Mouse (Mus musculus) kidney, postnatal 0 days (tissue): Measurements from ENCODE around the gene Lcmt1. TPM values are rescaled to one million over a fixed set of nuclear protein-coding genes. Genes with fewer than 3 reads are reported as not detected.

Experiments
- ATAC-seq: fragments of 200-750 bp; cut with Nextera tagmentation; replicated peaks from 2 replicates; pipeline ENCODE4 v1.8.0; 2017; ENCODE audit warnings: low read depth, moderate number of reproducible peaks, moderate TSS enrichment, moderate library complexity; ENCODE audit not compliant: low FRiP score
- DNase-seq: peaks from one replicate; pipeline ENCODE4 v3.0.0-alpha.2; 2016; ENCODE audit warnings: low spot score
- H3K27ac ChIP-seq: fragments of 300-500 bp; sonication (generic); 2 replicates; pipeline ENCODE4 v1.5.1; 2014; ENCODE audit warnings: mild to moderate bottlenecking
- H3K27me3 ChIP-seq: fragments of 300-500 bp; sonication (generic); 2 replicates; pipeline ENCODE4 v1.6.1; 2014; ENCODE audit warnings: low read length, mixed read lengths; ENCODE audit not compliant: insufficient read depth
- H3K36me3 ChIP-seq: fragments of 300-500 bp; sonication (generic); 2 replicates; pipeline ENCODE4 v1.6.1; 2014; ENCODE audit warnings: low read length, mixed read lengths; ENCODE audit not compliant: insufficient read depth
- H3K4me1 ChIP-seq: fragments of 300-500 bp; sonication (generic); replicated peaks from 2 replicates; pipeline ENCODE4 v1.6.1; 2014; ENCODE audit warnings: antibody characterized with exemption, low read length, mixed read lengths; ENCODE audit not compliant: insufficient read depth
- H3K4me2 ChIP-seq: fragments of 300-500 bp; sonication (generic); 2 replicates; pipeline ENCODE4 v1.6.1; 2014; ENCODE audit warnings: mild to moderate bottlenecking, low read length, moderate library complexity, mixed read lengths
- H3K4me3 ChIP-seq: fragments of 300-500 bp; sonication (generic); replicated peaks from 2 replicates; pipeline ENCODE4 v1.5.1; 2014; ENCODE audit warnings: low read depth, low read length
- H3K9ac ChIP-seq: fragments of 300-500 bp; sonication (generic); 2 replicates; pipeline ENCODE4 v1.6.1; 2014; ENCODE audit warnings: low read depth, low read length
- H3K9me3 ChIP-seq: fragments of 300-500 bp; sonication (generic); replicated peaks from 2 replicates; pipeline ENCODE4 v1.6.1; 2016; ENCODE audit warnings: low read length, inconsistent platforms, mixed read lengths
- CTCF ChIP-seq: IDR thresholded peaks from 2 replicates; pipeline ENCODE4 v1.5.1; 2016; ENCODE audit warnings: antibody characterized with exemption, low read depth, mild to moderate bottlenecking, moderate library complexity
- WGBS: fragments of 180-500 bp; shearing (Covaris S2); extraction: QIAGEN DNeasy Blood & Tissue Kit; methylation state at CpG from one replicate; pipeline ENCODE4 v1.1.7; 2014; 5-methylcytosine and 5-hydroxymethylcytosine counted together
- polyA plus RNA-seq: library from polyadenylated mRNA; unstranded; fragments of >200 nt; fragmentation: Nextera tagmentation; extraction: Ambion mirVana; gene quantifications from 2 replicates; pipeline ENCODE4 v1.2.1, GENCODE M21; 2015

Lcmt1 gene
- polyA plus RNA-seq, 1 experiment from 2014 or later = 57.0 TPM

DNA sequence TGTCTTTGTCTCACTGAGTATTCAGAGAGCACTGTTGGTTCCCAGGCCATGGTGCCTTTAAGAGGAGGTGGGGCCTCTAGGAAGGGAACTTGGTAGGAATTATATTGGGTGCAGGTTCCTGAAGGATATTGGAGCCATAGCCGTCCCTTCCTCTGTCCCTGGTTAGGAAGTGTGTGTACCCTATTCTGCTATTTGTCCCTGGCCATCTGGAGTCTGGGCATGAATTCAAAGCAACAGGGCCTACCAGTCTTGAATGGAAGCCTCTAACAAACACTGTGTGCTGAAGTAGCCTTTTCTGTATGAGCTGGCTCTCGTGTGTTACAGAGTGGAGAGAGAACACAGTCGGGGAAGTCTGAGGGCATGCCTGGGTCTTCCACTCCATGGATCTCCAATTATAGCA, 42.6 kb downstream of the Lcmt1 start:
- no peak for TF ChIP-seq CTCF
- peaks cover 9% of the 10 kb centered on the region; the same call in 1 of the 2 replicates for H3K36me3 ChIP-seq
- H3K27ac ChIP-seq = no peak overlapping the region
- no peak overlapping the region for H3K9ac ChIP-seq
- no peaks in the 10 kb centered on the region for H3K9me3 ChIP-seq
- no peak for ATAC-seq
- H3K4me1 ChIP-seq = no peaks in the 10 kb centered on the region
- DNase-seq = no peak
- no peaks in the 10 kb centered on the region for H3K27me3 ChIP-seq
- no peak overlapping the region for H3K4me2 ChIP-seq
- 82% methylated on average over 3 of the region's 3 CpGs for WGBS
- no peak overlapping the region for H3K4me3 ChIP-seq

DNA sequence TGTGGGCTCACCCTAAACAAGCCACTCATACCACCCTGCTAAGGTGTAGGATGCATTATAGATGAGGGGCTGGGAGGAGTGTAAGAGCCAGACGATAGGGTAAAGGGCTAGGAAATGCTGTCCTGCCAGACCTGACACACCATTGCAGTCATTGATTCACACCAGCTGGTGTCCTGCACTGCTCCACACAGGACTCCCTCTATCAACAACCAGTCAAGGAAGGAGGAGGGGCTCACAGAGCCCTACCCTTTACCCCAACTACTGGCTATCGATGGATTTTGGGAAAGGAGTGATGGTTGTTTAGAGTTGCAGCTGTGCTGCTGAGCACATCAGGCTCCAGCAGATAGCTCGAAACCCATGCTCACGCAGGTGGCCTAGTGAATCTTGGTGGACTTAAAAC, 47.2 kb downstream of the Lcmt1 start:
- H3K4me2 ChIP-seq = no peak overlapping the region
- H3K9ac ChIP-seq = no peak overlapping the region
- no peaks in the 10 kb centered on the region for H3K27me3 ChIP-seq
- H3K36me3 ChIP-seq = 0 out of 2 replicates have a peak, but pooled peaks cover 19% of the 10 kb centered on the region
- ATAC-seq = no peak
- H3K27ac ChIP-seq = no peak overlapping the region
- TF ChIP-seq CTCF = no peak
- H3K9me3 ChIP-seq = no peaks in the 10 kb centered on the region
- no peaks in the 10 kb centered on the region for H3K4me1 ChIP-seq
- no peak for DNase-seq
- 64% methylated on average over 4 of the region's 4 CpGs for WGBS
- H3K4me3 ChIP-seq = no peak overlapping the region

DNA sequence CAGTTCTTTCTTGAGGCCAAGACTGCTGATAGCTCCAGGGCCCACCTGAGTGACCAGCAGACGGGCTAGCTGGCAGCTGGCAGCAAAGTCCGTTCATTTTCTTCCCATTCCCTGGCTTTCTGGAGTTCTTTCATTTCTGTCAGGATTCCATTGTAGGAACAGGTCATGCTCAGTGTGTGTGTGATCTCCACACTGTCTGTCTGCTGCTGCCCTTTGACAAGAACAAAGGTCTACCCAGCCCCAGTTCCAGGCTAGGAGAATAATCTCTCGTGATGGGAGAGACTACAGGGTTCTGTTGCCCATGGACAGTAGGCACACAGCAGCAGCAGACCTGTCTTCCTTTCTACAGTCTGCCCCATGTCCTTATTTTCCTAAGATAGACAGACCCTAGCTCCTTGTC, 48.1 kb downstream of the Lcmt1 start:
- no peaks in the 10 kb centered on the region for H3K27me3 ChIP-seq
- H3K4me2 ChIP-seq = no peak overlapping the region
- DNase-seq = no peak
- H3K4me3 ChIP-seq = no peak overlapping the region
- 0 out of 2 replicates have a peak overlapping the region, but pooled peaks have one; percentile 15 for H3K27ac ChIP-seq
- H3K4me1 ChIP-seq = no peaks in the 10 kb centered on the region
- TF ChIP-seq CTCF = no peak
- H3K9ac ChIP-seq = no peak overlapping the region
- H3K36me3 ChIP-seq = 0 out of 2 replicates have a peak, but pooled peaks cover 22% of the 10 kb centered on the region
- WGBS = 80% methylated on average over 3 of the region's 3 CpGs
- H3K9me3 ChIP-seq = no peaks in the 10 kb centered on the region
- ATAC-seq = no peak

DNA sequence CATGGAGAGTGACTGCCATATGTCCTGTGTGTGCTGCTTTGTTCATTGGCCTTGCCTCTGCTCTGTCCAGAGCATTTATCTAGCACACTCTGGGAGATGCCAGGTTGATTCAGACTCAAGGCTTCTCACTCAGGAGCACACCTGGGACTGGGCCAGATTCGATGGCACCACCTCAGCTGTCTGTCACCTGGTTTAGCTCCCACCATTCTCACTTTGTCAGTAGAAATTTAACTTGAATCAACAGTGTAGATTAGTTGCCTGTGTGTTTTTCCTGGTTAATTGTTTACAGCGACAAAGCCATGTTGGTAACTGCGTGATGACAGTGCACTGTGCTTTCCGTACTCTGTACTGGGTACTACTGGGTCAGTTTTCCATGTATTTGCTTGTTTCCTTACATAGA, 50.4 kb downstream of the Lcmt1 start:
- WGBS = 77% methylated on average over 4 of the region's 4 CpGs
- Histone ChIP-seq H3K27ac (peak overlapping the region; percentile 67; the same call in 1 of the 2 replicates), H3K36me3 (0 out of 2 replicates have a peak, but pooled peaks cover 16% of the 10 kb centered on the region), H3K4me2 (no peak overlapping the region), H3K27me3 (no peaks in the 10 kb centered on the region), H3K4me3 (no peak overlapping the region), H3K4me1 (no peaks in the 10 kb centered on the region), H3K9me3 (no peaks in the 10 kb centered on the region), H3K9ac (no peak overlapping the region)
- peak; percentile 15 for DNase-seq
- peak; percentile 89 for ATAC-seq
- TF ChIP-seq CTCF = no peak

DNA sequence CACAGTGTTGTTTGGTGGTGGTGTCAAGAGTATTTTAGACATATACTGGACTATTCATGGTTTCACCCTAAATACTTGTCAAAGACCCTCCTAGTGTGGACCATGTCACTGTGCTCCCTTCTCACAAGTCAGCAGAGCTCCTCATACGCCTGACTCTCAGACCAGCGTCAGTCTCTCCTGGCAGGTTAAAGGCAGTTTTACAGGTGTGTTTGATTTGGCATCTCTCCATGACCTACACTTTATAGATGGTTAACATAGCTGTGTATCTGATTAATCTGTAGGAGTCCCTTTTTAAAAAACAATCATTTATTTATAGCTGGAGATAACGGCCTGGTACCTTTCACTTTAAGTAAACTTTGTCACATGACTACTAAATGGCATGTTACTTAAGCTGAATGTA, 52.4 kb downstream of the Lcmt1 start:
- H3K4me3 ChIP-seq = no peak overlapping the region
- no peak overlapping the region for H3K4me2 ChIP-seq
- WGBS = 65% methylated on average over 3 of the region's 3 CpGs
- no peak overlapping the region for H3K27ac ChIP-seq
- TF ChIP-seq CTCF = no peak
- DNase-seq (no peak), ATAC-seq (no peak)
- no peaks in the 10 kb centered on the region for H3K4me1 ChIP-seq
- no peaks in the 10 kb centered on the region for H3K27me3 ChIP-seq
- H3K9ac ChIP-seq = no peak overlapping the region
- peaks cover 20% of the 10 kb centered on the region; the same call in 1 of the 2 replicates for H3K36me3 ChIP-seq
- no peaks in the 10 kb centered on the region for H3K9me3 ChIP-seq

DNA sequence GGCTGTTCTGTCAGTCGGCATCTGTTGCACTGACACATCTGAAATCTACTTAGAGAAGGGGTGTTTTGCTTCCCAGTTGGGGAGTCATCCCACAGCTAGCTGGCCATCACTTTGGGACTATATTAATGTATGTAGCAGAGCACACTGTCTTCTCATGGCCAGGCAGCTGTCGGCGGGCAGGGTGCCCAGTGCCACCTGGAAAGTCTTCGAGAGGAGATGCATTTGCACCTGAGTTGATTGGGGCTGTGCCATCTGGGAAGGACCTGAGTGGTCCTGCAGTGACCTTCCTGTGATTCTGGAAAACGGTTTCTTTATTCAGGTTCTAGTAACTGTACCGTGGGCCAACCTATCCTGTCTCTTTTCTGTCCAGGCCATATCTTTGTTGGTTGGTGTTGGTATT, 54.7 kb downstream of the Lcmt1 start:
- no peaks in the 10 kb centered on the region for H3K9me3 ChIP-seq
- no peak overlapping the region for H3K4me3 ChIP-seq
- TF ChIP-seq CTCF = no peak
- DNase-seq (no peak), ATAC-seq (no peak)
- H3K27ac ChIP-seq = no peak overlapping the region
- no peak overlapping the region for H3K9ac ChIP-seq
- WGBS = 88% methylated on average over 6 of the region's 6 CpGs
- no peak overlapping the region for H3K4me2 ChIP-seq
- no peaks in the 10 kb centered on the region for H3K4me1 ChIP-seq
- H3K27me3 ChIP-seq = no peaks in the 10 kb centered on the region
- H3K36me3 ChIP-seq = peaks cover 11% of the 10 kb centered on the region; the same call in 1 of the 2 replicates
